ENCODE assay signal across 8 mouse cellular contexts in genomic region chr10:86685179-86686016, GRCm38 (mm10). TPM values are rescaled to one million over a fixed set of nuclear protein-coding genes. Genes with fewer than 3 reads are reported as not detected.
DNase-seq lines count a peak whose midpoint lies in the region; ATAC-seq and TF ChIP-seq lines count a peak whose summit lies in the region.
"Not testable (repeated sequence)": the region's sequence is repeated elsewhere in the genome, so short reads cannot be mapped to it uniquely, and the experiment has no call there.

No protein-coding gene starts in this region.

- peak; percentile 96 for ATAC-seq in cerebellum, adult (ENCODE audit: insufficient number of reproducible peaks, low FRiP score, low TSS enrichment)
- ATAC-seq in forebrain, embryonic 13.5 days = peak; percentile 95
- peak; percentile 95 for ATAC-seq in liver, postnatal 0 days
- ATAC-seq in neural tube, embryonic 13.5 days (ENCODE audit: low read depth) = peak; percentile 97

- TF ChIP-seq POLR2A in ES-Bruce4 (IDR thresholded peaks at IDR 0.05; ENCODE audit: insufficient read depth, low read length) = peak; percentile 11

- peak overlapping the region; percentile 71 for H3K4me2 ChIP-seq in forebrain, embryonic 13.5 days
- peak overlapping the region; percentile 77 for H3K4me2 ChIP-seq in liver, postnatal 0 days (ENCODE audit: low read depth, low read length)
- peak overlapping the region; percentile 68 for H3K4me2 ChIP-seq in neural tube, embryonic 13.5 days

- DNase-seq in heart, postnatal 10 days = peak; percentile 87 to 91
- DNase-seq in layer of hippocampus, adult 11-12 months (ENCODE audit: low spot score) = peak; percentile 79
- peak; percentile 84 for DNase-seq in liver, postnatal 0 days
- DNase-seq in telencephalon, adult 2 months (ENCODE audit: low read depth, low spot score) = peak; percentile 65

- peak overlapping the region; percentile 82 for H3K9ac ChIP-seq in ES-Bruce4 (ENCODE audit: low read depth, poor library complexity, severe bottlenecking)
- H3K9ac ChIP-seq in forebrain, embryonic 13.5 days = peak overlapping the region; percentile 85
- peak overlapping the region; percentile 84 for H3K9ac ChIP-seq in liver, postnatal 0 days (replicated peaks)
- H3K9ac ChIP-seq in neural tube, embryonic 13.5 days = peak overlapping the region; percentile 92

- not testable (repeated sequence) for H3K36me3 ChIP-seq in ES-Bruce4 (ENCODE audit: control insufficient read depth, insufficient read depth, low read length, poor library complexity, severe bottlenecking); forebrain, embryonic 13.5 days (ENCODE audit: poor library complexity, severe bottlenecking); liver, postnatal 0 days (replicated peaks; ENCODE audit: insufficient read depth, low read length); neural tube, embryonic 13.5 days

- intact Hi-C loops in heart, postnatal 10 days (cut with DNase I) = loop anchor here (2.0 to 5.0 kb wide), 2 partner anchors 19 to 92 kb away; partner anchors contain the start of genes Hsp90b1, Nt5dc3 and Ttc41

- TF ChIP-seq CTCF in ES-Bruce4 (IDR thresholded peaks at IDR 0.05; ENCODE audit: low read depth, low read length); liver, postnatal 0 days (IDR thresholded peaks at IDR 0.05; ENCODE audit: low read depth): not testable (repeated sequence)

- H3K9me3 ChIP-seq in ES-Bruce4 (replicated peaks; ENCODE audit: control insufficient read depth, insufficient read depth, low read length, poor library complexity, severe bottlenecking); forebrain, embryonic 13.5 days (replicated peaks); liver, postnatal 0 days (ENCODE audit: low read length); neural tube, embryonic 13.5 days: not testable (repeated sequence)

- 0 out of 2 replicates have a peak overlapping the region, but pooled peaks have one; percentile 35 for H3K27ac ChIP-seq in ES-Bruce4 (ENCODE audit: insufficient read depth, low read length)
- H3K27ac ChIP-seq in forebrain, embryonic 13.5 days = peak overlapping the region; percentile 82
- H3K27ac ChIP-seq in liver, postnatal 0 days (ENCODE audit: low read depth) = peak overlapping the region; percentile 83
- peak overlapping the region; percentile 81 for H3K27ac ChIP-seq in neural tube, embryonic 13.5 days (replicated peaks)

- H3K27me3 ChIP-seq in ES-Bruce4 (ENCODE audit: control insufficient read depth, insufficient read depth, low read length, poor library complexity, severe bottlenecking); forebrain, embryonic 13.5 days; liver, postnatal 0 days (ENCODE audit: insufficient read depth, low read length); neural tube, embryonic 13.5 days: not testable (repeated sequence)

- under 1% methylated on average over 50 of the region's 53 CpGs for WGBS in forebrain, embryonic 13.5 days
- WGBS in liver, postnatal 0 days (ENCODE audit: insufficient replicate concordance) = under 1% methylated on average over 53 of the region's 53 CpGs
- under 1% methylated on average over 53 of the region's 53 CpGs for WGBS in neural tube, embryonic 13.5 days

- not testable (repeated sequence) for H3K4me1 ChIP-seq in ES-Bruce4 (ENCODE audit: control insufficient read depth, insufficient read depth, low read length); forebrain, embryonic 13.5 days; liver, postnatal 0 days (ENCODE audit: insufficient read depth); neural tube, embryonic 13.5 days (replicated peaks)

- peak overlapping the region; percentile 91 for H3K4me3 ChIP-seq in ES-Bruce4 (ENCODE audit: low read depth, low read length)
- peak overlapping the region; percentile 65 for H3K4me3 ChIP-seq in forebrain, embryonic 13.5 days
- H3K4me3 ChIP-seq in liver, postnatal 0 days (ENCODE audit: low read depth, low read length) = peak overlapping the region; percentile 73
- H3K4me3 ChIP-seq in neural tube, embryonic 13.5 days = peak overlapping the region; percentile 78

- TF ChIP-seq EP300 in ES-Bruce4 (IDR thresholded peaks at IDR 0.05; ENCODE audit: insufficient read depth, low read depth, low read length) = 0 out of 2 replicates have a peak, but pooled peaks have one; percentile 25
- TF ChIP-seq EP300 in liver, postnatal 0 days (IDR thresholded peaks at IDR 0.05; ENCODE audit: low read depth) = peak; percentile 46; the same call in 1 of the 2 replicates

RNA-seq across cellular contexts. Expression of gene Hsp90b1, which starts 19.9 kb away (rescaled TPM):
- 1,047 and 1,340 TPM in 2 replicates for polyA plus RNA-seq in ES-Bruce4 (2011; ENCODE audit: insufficient read depth, insufficient read length, low read depth, missing spikeins)
- polyA plus RNA-seq in forebrain, embryonic 13.5 days (2015; fragmentation: Nextera tagmentation; extraction: Ambion mirVana) = 341 and 372 TPM in 2 replicates
- total RNA-seq in heart, postnatal 10 days (2021) = 100 to 1,000 TPM; 245 to 313 TPM
- polyA plus RNA-seq in liver, postnatal 0 days (2015; fragmentation: Nextera tagmentation; extraction: Ambion mirVana) = 228 and 252 TPM in 2 replicates
- 363 and 418 TPM in 2 replicates for polyA plus RNA-seq in neural tube, embryonic 13.5 days (2015; fragmentation: Nextera tagmentation; extraction: Ambion mirVana)

RNA-seq across cellular contexts. Expression of gene Ttc41, which starts 20.2 kb away (rescaled TPM):
- polyA plus RNA-seq in ES-Bruce4 (2011; ENCODE audit: insufficient read depth, insufficient read length, low read depth, missing spikeins) = 2.7 and 3.5 TPM in 2 replicates
- polyA plus RNA-seq in forebrain, embryonic 13.5 days (2015; fragmentation: Nextera tagmentation; extraction: Ambion mirVana) = 1.3 and 1.7 TPM in 2 replicates
- 1 to 10 TPM; 1.3 to 1.8 TPM for total RNA-seq in heart, postnatal 10 days (2021)
- polyA plus RNA-seq in liver, postnatal 0 days (2015; fragmentation: Nextera tagmentation; extraction: Ambion mirVana) = 0.30 and 0.35 TPM in 2 replicates
- 2.4 and 2.8 TPM in 2 replicates for polyA plus RNA-seq in neural tube, embryonic 13.5 days (2015; fragmentation: Nextera tagmentation; extraction: Ambion mirVana)

Comparison
In these comparisons a context has a peak if more than half of its experiments do, and no peak if none do; other contexts are left out.
1. Peak in every context shown above with its lines: DNase-seq, ATAC-seq, H3K4me3 ChIP-seq and H3K27ac ChIP-seq.